Mouse (Mus musculus): Measurements from ENCODE around the gene Asxl1. TPM values are rescaled to one million over a fixed set of nuclear protein-coding genes. Genes with fewer than 3 reads are reported as not detected.

Asxl1 gene
- total RNA-seq, 1 experiment = 44.8 TPM

DNA sequence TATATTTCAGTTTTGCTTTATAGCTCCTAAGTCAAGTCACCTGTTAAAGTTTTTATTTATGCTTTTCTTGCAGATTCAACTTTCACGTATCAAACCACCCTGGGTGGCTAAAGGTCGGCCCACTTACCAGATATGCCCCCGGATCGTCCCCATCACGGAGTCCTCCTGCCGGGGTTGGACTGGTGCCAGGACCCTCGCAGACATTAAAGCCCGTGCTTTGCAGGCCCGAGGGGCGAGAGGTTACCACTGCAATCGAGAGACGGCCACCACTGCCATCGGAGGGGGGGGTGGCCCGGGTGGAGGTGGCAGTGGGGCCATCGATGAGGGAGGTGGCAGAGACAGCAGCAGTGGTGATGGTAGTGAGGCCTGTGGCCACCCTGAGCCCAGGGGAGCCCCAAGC lies 53.5 kb downstream of the Asxl1 start:
- Histone ChIP-seq H3K9me3 (ENCODE audit: control insufficient read depth, insufficient read depth, low read depth, low read length) (no peaks in the 10 kb centered on the region), H3K4me3 (ENCODE audit: insufficient read depth in 1 of 2, low read depth in 1 of 2, low read length in 2 of 2, poor library complexity in 1 of 2, severe bottlenecking in 1 of 2) (no peak overlapping the region), H3K9ac (ENCODE audit: insufficient read depth, low read depth, low read length, poor library complexity, severe bottlenecking) (no peak overlapping the region), H3K27ac (ENCODE audit: insufficient read depth, low read depth, low read length, poor library complexity, severe bottlenecking) (no peak overlapping the region; the same call in 1 of the 2 replicates), H3K4me1 (ENCODE audit: control insufficient read depth in 2 of 2, insufficient read depth in 2 of 2, low read length in 2 of 2, poor library complexity in 1 of 2) (0 out of 4 replicates have a peak, but pooled peaks cover 0 to 2% of the 10 kb centered on the region in 2 experiments), H3K36me3 (ENCODE audit: control insufficient read depth, insufficient read depth, low read length, poor library complexity, severe bottlenecking) (peaks cover 54% of the 10 kb centered on the region)
- in situ Hi-C loops (cut with MboI; ENCODE audit: low sequenced_read_pairs in 2 of 2, unreplicated experiment in 2 of 2) = no loop called here
- no peak for DNase-seq (ENCODE audit: low read depth, low spot score)
- TF ChIP-seq HCFC1 (IDR thresholded peaks at IDR 0.05; ENCODE audit: borderline replicate concordance, insufficient read depth, low read length) (no peak), MAFK (IDR thresholded peaks at IDR 0.05; ENCODE audit: insufficient read depth, low read depth, low read length) (no peak), ZC3H11A (IDR thresholded peaks at IDR 0.05; ENCODE audit: borderline replicate concordance, low read depth, low read length) (no peak), CHD2 (IDR thresholded peaks at IDR 0.05; ENCODE audit: low read depth, low read length) (no peak), ZNF384 (IDR thresholded peaks at IDR 0.05; ENCODE audit: low read depth, low read length) (no peak)

GRCm38 (mm10) chr2:153404062-153404461 lies 58.4 kb downstream of the Asxl1 start:
- no peak overlapping the region for H3K27ac ChIP-seq (ENCODE audit: insufficient read depth, low read depth, low read length, poor library complexity, severe bottlenecking)

GRCm38 (mm10) chr2:153404882-153405281 lies 59.3 kb downstream of the Asxl1 start:
- Histone ChIP-seq H3K27ac (ENCODE audit: insufficient read depth, low read depth, low read length, poor library complexity, severe bottlenecking) (no peak overlapping the region), H3K9ac (ENCODE audit: insufficient read depth, low read depth, low read length, poor library complexity, severe bottlenecking) (no peak overlapping the region), H3K9me3 (ENCODE audit: control insufficient read depth, insufficient read depth, low read depth, low read length) (no peaks in the 10 kb centered on the region), H3K4me3 (ENCODE audit: insufficient read depth in 1 of 2, low read depth in 1 of 2, low read length in 2 of 2, poor library complexity in 1 of 2, severe bottlenecking in 1 of 2) (no peak overlapping the region), H3K36me3 (ENCODE audit: control insufficient read depth, insufficient read depth, low read length, poor library complexity, severe bottlenecking) (peaks cover 25% of the 10 kb centered on the region), H3K4me1 (ENCODE audit: control insufficient read depth in 2 of 2, insufficient read depth in 2 of 2, low read length in 2 of 2, poor library complexity in 1 of 2) (no peaks in the 10 kb centered on the region)
- TF ChIP-seq CHD2 (IDR thresholded peaks at IDR 0.05; ENCODE audit: low read depth, low read length) (no peak), ZNF384 (IDR thresholded peaks at IDR 0.05; ENCODE audit: low read depth, low read length) (no peak), HCFC1 (IDR thresholded peaks at IDR 0.05; ENCODE audit: borderline replicate concordance, insufficient read depth, low read length) (no peak), MAFK (IDR thresholded peaks at IDR 0.05; ENCODE audit: insufficient read depth, low read depth, low read length) (no peak), ZC3H11A (IDR thresholded peaks at IDR 0.05; ENCODE audit: borderline replicate concordance, low read depth, low read length) (no peak)
- in situ Hi-C loops (cut with MboI; ENCODE audit: low sequenced_read_pairs in 2 of 2, unreplicated experiment in 2 of 2) = no loop called here
- no peak for DNase-seq (ENCODE audit: low read depth, low spot score)

More at GRCm38 (mm10) chr2:153404062-153404461, 58.4 kb downstream of the Asxl1 start:
- Histone ChIP-seq H3K9me3 (ENCODE audit: control insufficient read depth, insufficient read depth, low read depth, low read length) (no peaks in the 10 kb centered on the region), H3K4me1 (ENCODE audit: control insufficient read depth in 2 of 2, insufficient read depth in 2 of 2, low read length in 2 of 2, poor library complexity in 1 of 2) (no peaks in the 10 kb centered on the region), H3K36me3 (ENCODE audit: control insufficient read depth, insufficient read depth, low read length, poor library complexity, severe bottlenecking) (peaks cover 31% of the 10 kb centered on the region), H3K9ac (ENCODE audit: insufficient read depth, low read depth, low read length, poor library complexity, severe bottlenecking) (no peak overlapping the region), H3K4me3 (ENCODE audit: insufficient read depth in 1 of 2, low read depth in 1 of 2, low read length in 2 of 2, poor library complexity in 1 of 2, severe bottlenecking in 1 of 2) (no peak overlapping the region)
- TF ChIP-seq MAFK (IDR thresholded peaks at IDR 0.05; ENCODE audit: insufficient read depth, low read depth, low read length) (no peak), ZC3H11A (IDR thresholded peaks at IDR 0.05; ENCODE audit: borderline replicate concordance, low read depth, low read length) (no peak), HCFC1 (IDR thresholded peaks at IDR 0.05; ENCODE audit: borderline replicate concordance, insufficient read depth, low read length) (no peak)
- DNase-seq (ENCODE audit: low read depth, low spot score) = no peak
- in situ Hi-C loops (cut with MboI; ENCODE audit: low sequenced_read_pairs in 2 of 2, unreplicated experiment in 2 of 2) = no loop called here

DNA sequence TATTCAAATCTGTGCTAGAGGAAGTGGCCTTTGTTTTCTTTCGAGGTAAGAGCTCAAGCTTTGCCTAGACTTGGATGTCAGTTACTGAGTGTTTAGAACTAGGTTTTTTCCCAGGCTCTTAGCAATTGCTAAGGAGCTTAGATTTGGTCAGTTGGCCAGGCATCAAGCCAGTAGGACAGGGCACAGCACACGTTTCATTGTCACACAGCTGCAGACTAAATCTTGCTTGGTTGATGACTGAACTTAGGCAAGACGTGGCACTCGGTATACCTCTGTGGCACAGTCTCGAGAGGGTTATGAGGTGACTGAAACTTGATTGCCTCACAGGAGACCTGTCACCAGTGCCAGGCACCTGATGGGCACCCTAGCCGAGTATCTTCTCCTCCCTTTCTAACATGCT lies 61.3 kb downstream of the Asxl1 start:
- Histone ChIP-seq H3K4me3 (ENCODE audit: insufficient read depth in 1 of 2, low read depth in 1 of 2, low read length in 2 of 2, poor library complexity in 1 of 2, severe bottlenecking in 1 of 2) (no peak overlapping the region), H3K27ac (ENCODE audit: insufficient read depth, low read depth, low read length, poor library complexity, severe bottlenecking) (no peak overlapping the region), H3K36me3 (ENCODE audit: control insufficient read depth, insufficient read depth, low read length, poor library complexity, severe bottlenecking) (peaks cover 12% of the 10 kb centered on the region), H3K9me3 (ENCODE audit: control insufficient read depth, insufficient read depth, low read depth, low read length) (no peaks in the 10 kb centered on the region), H3K9ac (ENCODE audit: insufficient read depth, low read depth, low read length, poor library complexity, severe bottlenecking) (no peak overlapping the region), H3K4me1 (ENCODE audit: control insufficient read depth in 2 of 2, insufficient read depth in 2 of 2, low read length in 2 of 2, poor library complexity in 1 of 2) (0 out of 4 replicates have a peak, but pooled peaks cover 0 to 2% of the 10 kb centered on the region in 2 experiments)
- in situ Hi-C loops (cut with MboI; ENCODE audit: low sequenced_read_pairs in 2 of 2, unreplicated experiment in 2 of 2) = no loop called here
- TF ChIP-seq ZC3H11A (IDR thresholded peaks at IDR 0.05; ENCODE audit: borderline replicate concordance, low read depth, low read length) (no peak), MAFK (IDR thresholded peaks at IDR 0.05; ENCODE audit: insufficient read depth, low read depth, low read length) (no peak), HCFC1 (IDR thresholded peaks at IDR 0.05; ENCODE audit: borderline replicate concordance, insufficient read depth, low read length) (no peak), CHD2 (IDR thresholded peaks at IDR 0.05; ENCODE audit: low read depth, low read length) (no peak), ZNF384 (IDR thresholded peaks at IDR 0.05; ENCODE audit: low read depth, low read length) (no peak)
- no peak for DNase-seq (ENCODE audit: low read depth, low spot score)

- Histone ChIP-seq H3K4me3 (ENCODE audit: insufficient read depth in 1 of 2, low read depth in 1 of 2, low read length in 2 of 2, poor library complexity in 1 of 2, severe bottlenecking in 1 of 2) (no peak overlapping the region), H3K4me1 (ENCODE audit: control insufficient read depth in 2 of 2, insufficient read depth in 2 of 2, low read length in 2 of 2, poor library complexity in 1 of 2) (0 out of 4 replicates have a peak, but pooled peaks cover 0 to 2% of the 10 kb centered on the region in 2 experiments), H3K9ac (ENCODE audit: insufficient read depth, low read depth, low read length, poor library complexity, severe bottlenecking) (no peak overlapping the region), H3K9me3 (ENCODE audit: control insufficient read depth, insufficient read depth, low read depth, low read length) (no peaks in the 10 kb centered on the region), H3K27ac (ENCODE audit: insufficient read depth, low read depth, low read length, poor library complexity, severe bottlenecking) (no peak overlapping the region), H3K36me3 (ENCODE audit: control insufficient read depth, insufficient read depth, low read length, poor library complexity, severe bottlenecking) (peaks cover 6% of the 10 kb centered on the region; the same call in 1 of the 2 replicates)
- in situ Hi-C loops (cut with MboI; ENCODE audit: low sequenced_read_pairs in 2 of 2, unreplicated experiment in 2 of 2) = no loop called here
- no peak for DNase-seq (ENCODE audit: low read depth, low spot score)
- TF ChIP-seq ZNF384 (IDR thresholded peaks at IDR 0.05; ENCODE audit: low read depth, low read length) = no peak
- no peak for TF ChIP-seq HCFC1 (IDR thresholded peaks at IDR 0.05; ENCODE audit: borderline replicate concordance, insufficient read depth, low read length)
- TF ChIP-seq ZC3H11A (IDR thresholded peaks at IDR 0.05; ENCODE audit: borderline replicate concordance, low read depth, low read length) = no peak
- no peak for TF ChIP-seq CHD2 (IDR thresholded peaks at IDR 0.05; ENCODE audit: low read depth, low read length)
- no peak for TF ChIP-seq MAFK (IDR thresholded peaks at IDR 0.05; ENCODE audit: insufficient read depth, low read depth, low read length)
These were observed 63.3 kb downstream of the Asxl1 start for GRCm38 (mm10) chr2:153408971-153409370.

Data from ES-E14 (cell line).